Mouse (Mus musculus) stomach, adult 2 months (tissue): ENCODE data around the gene Mvd. TPM values are rescaled to one million over a fixed set of nuclear protein-coding genes. Genes with fewer than 3 reads are reported as not detected.

Experiments
- polyA plus RNA-seq: library from polyadenylated mRNA; depleted of rRNA; stranded (reverse); fragments of >200 nt; gene quantifications from 2 replicates; pipeline ENCODE4 v1.2.3, GENCODE M21; 2012; rRNA removed

Gene Mvd
- polyA plus RNA-seq = 23.8 and 27.7 TPM in 2 replicates

GRCm38 (mm10) chr8:122443262-122444006 is at the start of gene Mvd:
TSS of gene Mvd (minus strand) at chr8:122443422.

GRCm38 (mm10) chr8:122475580-122476320 is 32.5 kb upstream of the Mvd start, which contains the start of the genes Rnf166 and Ctu2:
TSS of gene Rnf166 (minus strand) at chr8:122476064.
TSS of gene Ctu2 (plus strand) at chr8:122476143.

GRCm38 (mm10) chr8:122460524-122461472 is 17.6 kb upstream of the Mvd start, which contains the start of gene Snai3:
TSS of gene Snai3 (minus strand) at chr8:122460733.

GRCm38 (mm10) chr8:122432443-122433268 is 10.6 kb downstream of the Mvd start, which contains the start of gene Cyba:
TSS of gene Cyba (minus strand) at chr8:122432930.

GRCm38 (mm10) chr8:122421376-122422070 is 21.7 kb downstream of the Mvd start, which contains the start of gene Il17c:
TSS of gene Il17c (plus strand) at chr8:122422020.

Other genes with a start within 250 kb of the Mvd start
- 109 and 155 TPM in 2 replicates for gene Zfpm1, start 161.3 kb downstream of the Mvd start, polyA plus RNA-seq
- gene Trhr2, start 82.7 kb downstream of the Mvd start, polyA plus RNA-seq = 0.10 and 0.12 TPM in 2 replicates
- 8.7 and 12.0 TPM in 2 replicates for gene Zc3h18, start 66.8 kb downstream of the Mvd start, polyA plus RNA-seq
- gene Il17c, start 21.4 kb downstream of the Mvd start, polyA plus RNA-seq = 0.62 TPM in 1 of 2 replicates, not detected in the other
- gene Cyba, start 10.5 kb downstream of the Mvd start, polyA plus RNA-seq = 98.1 and 167 TPM in 2 replicates
- gene Snai3, start 17.3 kb upstream of the Mvd start, polyA plus RNA-seq = 3.2 and 5.0 TPM in 2 replicates
- gene Rnf166, start 32.6 kb upstream of the Mvd start, polyA plus RNA-seq = 34.2 and 46.6 TPM in 2 replicates
- gene Ctu2, start 32.7 kb upstream of the Mvd start, polyA plus RNA-seq = 20.3 and 26.9 TPM in 2 replicates
- gene Piezo1, start 107.9 kb upstream of the Mvd start, polyA plus RNA-seq = 41.3 and 43.5 TPM in 2 replicates
- 8.9 and 27.7 TPM in 2 replicates for gene Cdt1, start 124.6 kb upstream of the Mvd start, polyA plus RNA-seq
- gene Aprt, start 133.5 kb upstream of the Mvd start, polyA plus RNA-seq = 143 and 230 TPM in 2 replicates
- gene Galns, start 168.0 kb upstream of the Mvd start, polyA plus RNA-seq = 3.8 and 5.1 TPM in 2 replicates
- gene Trappc2l, start 168.2 kb upstream of the Mvd start, polyA plus RNA-seq = 70.7 and 75.9 TPM in 2 replicates
- 0.14 TPM in 1 of 2 replicates, not detected in the other for gene Pabpn1l, start 179.3 kb upstream of the Mvd start, polyA plus RNA-seq